Mouse (Mus musculus) brain, embryonic 14.5 days (tissue): Measurements from ENCODE around the gene Rpl27.

Experiments used
- CTCF ChIP-seq: fragments of 200-500 bp; IDR thresholded peaks from 2 replicates; pipeline ENCODE4 v1.5.1; 2012; ENCODE audit warnings: inconsistent platforms, mild to moderate bottlenecking, moderate library complexity, borderline replicate concordance; ENCODE audit not compliant: insufficient read depth, insufficient read length; ENCODE audit errors: extremely low read depth
- POLR2A ChIP-seq: fragments of 200-500 bp; IDR thresholded peaks from 2 replicates; pipeline ENCODE4 v1.6.1; 2012; ENCODE audit warnings: mild to moderate bottlenecking, inconsistent platforms, borderline replicate concordance; ENCODE audit not compliant: poor library complexity, insufficient read depth, insufficient read length, severe bottlenecking; ENCODE audit errors: extremely low read depth

- TF ChIP-seq CTCF (no peak), POLR2A (no peak)
Measured at GRCm38 (mm10) chr11:101486126-101486525, 44.0 kb downstream of the Rpl27 start.
